Mouse (Mus musculus): ENCODE results near the gene Tm2d1. TPM values are rescaled to one million over a fixed set of nuclear protein-coding genes. Genes with fewer than 3 reads are reported as not detected.

Gene Tm2d1
- polyA plus RNA-seq, 1 experiment from 2014 or later: 96.3 TPM

DNA sequence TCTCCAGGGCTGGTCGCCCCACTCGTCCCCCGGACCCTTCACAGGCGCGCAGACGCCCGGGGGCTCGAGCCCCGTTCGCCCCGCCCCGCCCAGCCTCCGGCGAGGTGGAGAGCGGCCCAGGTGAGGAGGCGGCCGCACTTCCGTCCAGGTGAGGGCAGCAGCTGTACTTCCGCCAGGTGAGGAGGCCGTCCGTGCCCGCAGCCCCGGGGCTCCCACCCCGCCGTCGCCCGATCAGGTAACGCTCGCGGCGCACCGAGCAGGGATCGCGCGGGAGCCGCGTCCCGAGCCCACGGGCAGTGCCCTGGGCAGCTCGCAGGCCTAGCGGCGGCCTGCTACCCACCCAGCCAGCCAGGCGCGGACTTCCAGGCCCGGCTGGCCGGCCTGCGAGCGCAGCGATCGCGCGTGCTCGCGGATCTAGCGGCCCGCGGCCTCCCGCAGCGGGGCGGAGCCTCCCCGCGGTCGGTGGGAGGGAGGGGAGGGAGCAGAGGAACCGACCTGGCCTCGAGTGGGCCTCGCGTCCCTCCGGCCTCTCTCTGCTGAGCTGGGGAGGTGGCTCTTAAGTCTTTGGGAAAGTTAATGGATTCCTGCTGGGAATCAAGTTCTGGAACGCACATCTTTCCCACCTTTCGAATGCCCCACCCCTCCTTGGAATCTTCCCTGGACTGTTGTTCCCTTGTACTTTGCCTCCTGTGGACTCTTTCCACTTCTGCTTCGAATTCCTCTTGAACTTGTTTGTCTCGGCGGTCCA, 12.8 kb upstream of the Tm2d1 start, which contains the start of gene Patj:
Patj (plus strand) TSS at position 96 of the 748 bp plus-strand sequence.
- peak within 1 kb of the TSS; percentile 68 for H3K4me2 ChIP-seq (ENCODE audit: low read depth, low read length)
- no peaks in the 10 kb centered on the region for H3K27me3 ChIP-seq (replicated peaks; ENCODE audit: control insufficient read depth, insufficient read depth, low read length)
- H3K36me3 ChIP-seq (ENCODE audit: control insufficient read depth, insufficient read depth, low read length): no peaks in the 10 kb centered on the region
- peak within 1 kb of the TSS; percentile 99 for H3K9ac ChIP-seq (ENCODE audit: low read depth, low read length)
- H3K27ac ChIP-seq (replicated peaks; ENCODE audit: low read depth, low read length): peak within 1 kb of the TSS; percentile 89
- ATAC-seq (ENCODE audit: low read depth) (peak; percentile 88), DNase-seq (ENCODE audit: low spot score) (peak; percentile 83)
- peak within 1 kb of the TSS; percentile 79 for H3K4me3 ChIP-seq (ENCODE audit: low read depth, low read length)
- H3K9me3 ChIP-seq (ENCODE audit: control insufficient read depth, low read length): no peaks in the 10 kb centered on the region
- 1% methylated on average over 47 of the region's 73 CpGs for WGBS
- no peaks in the 10 kb centered on the region for H3K4me1 ChIP-seq (ENCODE audit: control insufficient read depth, insufficient read depth, low read length)

DNA sequence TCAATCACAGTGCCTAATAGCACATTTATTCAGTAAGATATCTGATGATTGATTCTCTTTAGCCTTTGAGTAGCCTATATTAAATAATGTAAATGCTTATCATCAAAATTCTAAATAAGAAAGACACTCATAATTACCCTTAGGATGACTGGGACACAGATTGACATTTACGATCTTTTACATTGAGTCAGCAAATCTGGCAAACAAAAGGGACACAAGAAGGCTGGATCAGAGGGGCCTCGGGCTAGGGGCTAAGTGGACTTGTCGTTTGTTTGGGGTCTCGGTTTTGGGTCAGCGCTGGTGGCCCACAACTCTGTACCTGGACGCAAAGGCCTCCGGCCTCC, 12.2 kb upstream of the Tm2d1 start:
- ATAC-seq (ENCODE audit: low read depth) (no peak), DNase-seq (ENCODE audit: low spot score) (peak; percentile 29)
- Histone ChIP-seq H3K27me3 (replicated peaks; ENCODE audit: control insufficient read depth, insufficient read depth, low read length) (no peaks in the 10 kb centered on the region), H3K9me3 (ENCODE audit: control insufficient read depth, low read length) (no peaks in the 10 kb centered on the region), H3K4me3 (ENCODE audit: low read depth, low read length) (peak overlapping the region; percentile 79), H3K36me3 (ENCODE audit: control insufficient read depth, insufficient read depth, low read length) (no peaks in the 10 kb centered on the region), H3K9ac (ENCODE audit: low read depth, low read length) (peak overlapping the region; percentile 99), H3K4me1 (ENCODE audit: control insufficient read depth, insufficient read depth, low read length) (no peaks in the 10 kb centered on the region), H3K4me2 (ENCODE audit: low read depth, low read length) (peak overlapping the region; percentile 68), H3K27ac (replicated peaks; ENCODE audit: low read depth, low read length) (peak overlapping the region; percentile 89)
- 5% methylated on average over 4 of the region's 7 CpGs for WGBS

DNA sequence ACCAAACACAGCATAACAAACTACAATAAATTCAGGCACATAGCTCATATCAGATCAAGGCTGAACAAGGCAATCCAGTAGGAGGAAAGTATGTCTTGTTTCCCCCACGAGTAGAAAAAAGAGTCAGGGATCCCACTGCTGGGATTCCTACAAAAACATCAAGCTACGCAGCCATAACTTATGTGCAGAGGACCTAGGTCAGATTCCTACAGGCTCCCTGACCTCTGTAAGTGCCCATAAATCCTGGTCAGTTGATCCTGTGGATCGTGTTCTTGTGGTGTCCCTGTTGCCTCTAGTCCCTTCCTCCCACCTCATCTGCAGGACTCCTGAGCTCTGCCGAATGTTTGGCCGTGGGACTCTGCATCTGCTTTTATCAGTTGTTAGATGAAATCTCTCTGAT, 1.9 kb upstream of the Tm2d1 start:
- WGBS: 63% methylated on average over 5 of the region's 5 CpGs
- Histone ChIP-seq H3K9me3 (ENCODE audit: control insufficient read depth, low read length) (no peaks in the 10 kb centered on the region), H3K27me3 (replicated peaks; ENCODE audit: control insufficient read depth, insufficient read depth, low read length) (no peaks in the 10 kb centered on the region), H3K9ac (ENCODE audit: low read depth, low read length) (0 out of 2 replicates have a peak overlapping the region, but pooled peaks have one; percentile 8), H3K4me3 (ENCODE audit: low read depth, low read length) (no peak overlapping the region), H3K27ac (replicated peaks; ENCODE audit: low read depth, low read length) (no peak overlapping the region), H3K4me1 (ENCODE audit: control insufficient read depth, insufficient read depth, low read length) (peaks cover 12% of the 10 kb centered on the region), H3K36me3 (ENCODE audit: control insufficient read depth, insufficient read depth, low read length) (no peaks in the 10 kb centered on the region), H3K4me2 (ENCODE audit: low read depth, low read length) (no peak overlapping the region)
- ATAC-seq (ENCODE audit: low read depth): no peak
- DNase-seq (ENCODE audit: low spot score): no peak

DNA sequence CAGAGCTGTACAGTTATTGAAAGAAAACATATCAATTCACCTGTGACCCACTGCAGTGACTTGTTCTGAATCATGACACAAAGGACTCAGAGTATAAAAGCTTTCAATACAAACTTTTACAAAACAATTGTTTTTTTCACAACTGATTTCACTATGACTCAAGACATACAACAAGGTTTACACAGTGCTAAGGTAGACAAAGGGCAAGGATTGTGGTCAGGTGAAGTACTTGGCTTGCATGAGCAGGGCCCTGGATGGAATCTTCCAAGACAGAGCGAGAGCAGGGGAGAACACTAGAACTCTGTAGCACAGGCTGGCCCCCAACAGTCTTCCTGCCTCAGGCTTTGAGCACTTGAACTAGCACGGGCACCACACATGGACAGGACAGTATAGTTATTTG, 6.2 kb downstream of the Tm2d1 start:
- DNase-seq (ENCODE audit: low spot score): no peak
- Histone ChIP-seq H3K4me3 (ENCODE audit: low read depth, low read length) (no peak overlapping the region), H3K27me3 (replicated peaks; ENCODE audit: control insufficient read depth, insufficient read depth, low read length) (no peaks in the 10 kb centered on the region), H3K4me2 (ENCODE audit: low read depth, low read length) (no peak overlapping the region), H3K36me3 (ENCODE audit: control insufficient read depth, insufficient read depth, low read length) (peaks cover 4% of the 10 kb centered on the region; the same call in 1 of the 2 replicates), H3K9me3 (ENCODE audit: control insufficient read depth, low read length) (no peaks in the 10 kb centered on the region), H3K4me1 (ENCODE audit: control insufficient read depth, insufficient read depth, low read length) (peaks cover 8% of the 10 kb centered on the region), H3K27ac (replicated peaks; ENCODE audit: low read depth, low read length) (no peak overlapping the region), H3K9ac (ENCODE audit: low read depth, low read length) (no peak overlapping the region)
- 95% methylated on average over 2 of the region's 2 CpGs for WGBS
- ATAC-seq (ENCODE audit: low read depth): no peak

DNA sequence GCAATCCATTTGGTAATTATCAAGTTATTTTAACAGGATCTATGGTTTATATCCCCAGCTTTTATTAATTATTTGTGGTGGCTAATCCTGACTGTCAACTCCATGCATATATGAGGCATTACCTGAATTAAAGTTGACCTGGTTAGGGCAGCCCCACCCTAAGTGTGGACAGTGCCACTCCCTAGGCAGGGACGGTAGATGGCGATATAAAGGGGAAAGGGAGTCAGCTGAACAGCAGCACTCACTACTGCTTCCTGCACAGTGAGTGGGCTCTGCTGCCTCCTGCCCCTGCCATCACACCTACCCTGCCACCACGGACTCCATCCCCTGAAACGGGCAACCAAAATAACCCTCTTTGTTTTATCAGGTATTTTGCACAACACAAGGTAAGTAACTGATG, 7.7 kb downstream of the Tm2d1 start:
- peaks cover 4% of the 10 kb centered on the region; the same call in 1 of the 2 replicates for H3K36me3 ChIP-seq (ENCODE audit: control insufficient read depth, insufficient read depth, low read length)
- 51% methylated on average over 4 of the region's 4 CpGs for WGBS
- no peaks in the 10 kb centered on the region for H3K4me1 ChIP-seq (ENCODE audit: control insufficient read depth, insufficient read depth, low read length)
- no peaks in the 10 kb centered on the region for H3K9me3 ChIP-seq (ENCODE audit: control insufficient read depth, low read length)
- H3K27ac ChIP-seq (replicated peaks; ENCODE audit: low read depth, low read length): no peak overlapping the region
- H3K4me2 ChIP-seq (ENCODE audit: low read depth, low read length): no peak overlapping the region
- H3K9ac ChIP-seq (ENCODE audit: low read depth, low read length): no peak overlapping the region
- no peaks in the 10 kb centered on the region for H3K27me3 ChIP-seq (replicated peaks; ENCODE audit: control insufficient read depth, insufficient read depth, low read length)
- ATAC-seq (ENCODE audit: low read depth) (no peak), DNase-seq (ENCODE audit: low spot score) (no peak)
- no peak overlapping the region for H3K4me3 ChIP-seq (ENCODE audit: low read depth, low read length)

DNA sequence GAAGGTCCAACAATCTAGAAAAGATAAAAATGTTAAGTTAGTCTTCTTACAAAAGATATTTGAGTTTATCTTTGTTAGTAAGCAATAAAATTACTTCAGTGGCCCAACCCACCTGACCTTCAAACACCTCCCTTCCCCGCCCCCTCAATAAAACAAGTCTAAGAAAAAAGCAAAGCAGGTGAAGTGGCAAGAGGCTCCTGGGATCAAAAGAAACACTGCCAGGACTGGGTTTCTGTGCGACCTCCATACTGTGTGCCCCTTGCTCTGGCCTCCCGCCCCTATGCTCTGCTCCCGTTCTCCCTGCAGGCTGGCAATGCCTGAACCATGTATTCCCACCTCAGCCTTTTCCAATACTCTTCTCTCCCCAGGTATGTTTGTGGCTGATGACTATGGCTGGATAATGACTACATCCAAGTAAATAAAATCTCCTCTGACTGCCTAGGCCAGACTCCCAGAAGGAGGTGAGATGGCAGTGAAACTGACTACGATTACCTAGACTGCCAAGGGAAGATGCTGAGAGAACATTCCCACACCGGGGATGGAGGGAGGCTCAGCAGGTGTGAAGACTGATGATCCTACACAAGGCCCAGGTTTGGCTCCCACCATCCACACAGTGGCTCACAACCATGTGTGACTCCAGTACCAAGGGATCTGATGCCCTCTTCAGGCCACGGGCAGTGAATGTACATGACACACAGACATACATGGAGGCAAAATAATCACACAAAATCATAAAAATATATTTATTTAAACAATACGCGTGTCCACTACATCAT, 24.9 kb downstream of the Tm2d1 start:
- Histone ChIP-seq H3K36me3 (ENCODE audit: control insufficient read depth, insufficient read depth, low read length) (peaks cover 35% of the 10 kb centered on the region), H3K4me3 (ENCODE audit: low read depth, low read length) (no peak overlapping the region), H3K27me3 (replicated peaks; ENCODE audit: control insufficient read depth, insufficient read depth, low read length) (no peaks in the 10 kb centered on the region), H3K4me2 (ENCODE audit: low read depth, low read length) (no peak overlapping the region), H3K9ac (ENCODE audit: low read depth, low read length) (no peak overlapping the region), H3K27ac (replicated peaks; ENCODE audit: low read depth, low read length) (no peak overlapping the region), H3K9me3 (ENCODE audit: control insufficient read depth, low read length) (no peaks in the 10 kb centered on the region), H3K4me1 (ENCODE audit: control insufficient read depth, insufficient read depth, low read length) (no peaks in the 10 kb centered on the region)
- ATAC-seq (ENCODE audit: low read depth) (no peak), DNase-seq (ENCODE audit: low spot score) (no peak)
- WGBS: 97% methylated on average over 9 of the region's 9 CpGs

DNA sequence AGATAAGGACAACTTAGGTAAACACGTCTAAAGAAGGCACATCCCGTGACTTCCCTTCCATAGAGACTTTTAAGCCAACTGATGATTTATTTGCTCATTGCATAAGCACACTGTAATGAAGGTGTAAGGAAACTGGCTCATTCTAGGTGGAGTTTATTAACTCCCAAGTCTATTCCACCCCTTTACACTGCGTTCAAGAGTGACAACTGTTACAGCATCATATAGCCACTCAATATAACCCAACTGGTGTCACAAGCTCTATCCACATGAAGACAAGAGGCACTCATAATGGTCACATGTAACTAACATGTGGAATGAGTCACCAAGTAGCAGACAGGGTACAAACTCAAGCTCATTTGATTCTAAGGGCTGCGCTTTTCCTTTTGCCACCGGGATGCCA, 34.5 kb downstream of the Tm2d1 start:
- DNase-seq (ENCODE audit: low spot score): no peak
- WGBS: 81% methylated on average over 5 of the region's 5 CpGs
- Histone ChIP-seq H3K27ac (replicated peaks; ENCODE audit: low read depth, low read length) (no peak overlapping the region), H3K27me3 (replicated peaks; ENCODE audit: control insufficient read depth, insufficient read depth, low read length) (no peaks in the 10 kb centered on the region), H3K4me3 (ENCODE audit: low read depth, low read length) (no peak overlapping the region), H3K36me3 (ENCODE audit: control insufficient read depth, insufficient read depth, low read length) (0 out of 2 replicates have a peak, but pooled peaks cover 7% of the 10 kb centered on the region), H3K4me1 (ENCODE audit: control insufficient read depth, insufficient read depth, low read length) (no peaks in the 10 kb centered on the region), H3K4me2 (ENCODE audit: low read depth, low read length) (no peak overlapping the region), H3K9me3 (ENCODE audit: control insufficient read depth, low read length) (no peaks in the 10 kb centered on the region), H3K9ac (ENCODE audit: low read depth, low read length) (no peak overlapping the region)
- ATAC-seq (ENCODE audit: low read depth): no peak

DNA sequence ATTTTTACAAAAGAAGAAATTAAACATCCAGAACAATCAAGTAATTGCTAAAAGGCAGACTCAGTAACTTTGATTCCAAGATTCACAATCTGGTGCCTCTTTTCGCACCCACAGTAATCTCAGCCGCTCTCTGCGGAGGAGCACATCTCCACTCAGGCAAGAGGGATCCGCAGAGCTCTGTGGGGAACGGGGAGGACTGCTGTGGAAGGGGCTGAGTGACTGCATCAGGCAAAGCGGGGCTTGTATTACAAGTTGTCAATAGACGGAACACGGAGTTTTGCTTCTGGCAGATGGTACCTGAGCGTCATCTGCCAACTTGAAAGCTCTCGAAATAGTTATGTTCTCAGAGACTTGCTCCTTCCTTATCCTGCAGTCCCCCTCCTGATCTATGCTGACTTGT, 37.3 kb downstream of the Tm2d1 start:
- Histone ChIP-seq H3K4me3 (ENCODE audit: low read depth, low read length) (no peak overlapping the region), H3K27me3 (replicated peaks; ENCODE audit: control insufficient read depth, insufficient read depth, low read length) (no peaks in the 10 kb centered on the region), H3K9me3 (ENCODE audit: control insufficient read depth, low read length) (no peaks in the 10 kb centered on the region), H3K4me2 (ENCODE audit: low read depth, low read length) (no peak overlapping the region), H3K27ac (replicated peaks; ENCODE audit: low read depth, low read length) (no peak overlapping the region), H3K36me3 (ENCODE audit: control insufficient read depth, insufficient read depth, low read length) (no peaks in the 10 kb centered on the region), H3K4me1 (ENCODE audit: control insufficient read depth, insufficient read depth, low read length) (no peaks in the 10 kb centered on the region), H3K9ac (ENCODE audit: low read depth, low read length) (no peak overlapping the region)
- ATAC-seq (ENCODE audit: low read depth) (no peak), DNase-seq (ENCODE audit: low spot score) (no peak)
- WGBS: 77% methylated on average over 10 of the region's 10 CpGs

Data from embryonic facial prominence, embryonic 14.5 days (tissue).